Mouse (Mus musculus) lung, embryonic 15.5 days (tissue): Measurements from ENCODE around the gene Icam2. TPM values are rescaled to one million over a fixed set of nuclear protein-coding genes. Genes with fewer than 3 reads are reported as not detected.
A peak's percentile ranks its signal among the peaks of the same experiment; 100 is the strongest.

Source experiments
- ATAC-seq: fragments of 200-750 bp; cut with Nextera tagmentation; 2 replicates; pipeline ENCODE4 v1.8.0; 2017; ENCODE audit warnings: moderate number of reproducible peaks, borderline replicate concordance; ENCODE audit not compliant: low FRiP score, low TSS enrichment; ENCODE audit errors: extremely low read depth
- H3K27ac ChIP-seq: fragments of 300-500 bp; sonication (generic); 2 replicates; pipeline ENCODE4 v1.5.1; 2015; ENCODE audit warnings: moderate library complexity, mild to moderate bottlenecking, inconsistent platforms
- H3K27me3 ChIP-seq: fragments of 300-500 bp; sonication (generic); 2 replicates; pipeline ENCODE4 v1.6.1; 2015; ENCODE audit warnings: inconsistent platforms
- H3K36me3 ChIP-seq: fragments of 300-500 bp; sonication (generic); 2 replicates; pipeline ENCODE4 v1.6.1; 2015; ENCODE audit warnings: inconsistent platforms
- H3K4me1 ChIP-seq: fragments of 300-500 bp; sonication (generic); 2 replicates; pipeline ENCODE4 v1.6.1; 2015; ENCODE audit warnings: inconsistent platforms
- H3K4me2 ChIP-seq: fragments of 300-500 bp; sonication (generic); 2 replicates; pipeline ENCODE4 v1.6.1; 2015; ENCODE audit warnings: inconsistent platforms, mild to moderate bottlenecking, moderate library complexity
- H3K4me3 ChIP-seq: fragments of 300-500 bp; sonication (generic); 2 replicates; pipeline ENCODE4 v1.5.1; 2015; ENCODE audit warnings: mild to moderate bottlenecking, inconsistent platforms
- H3K9ac ChIP-seq: fragments of 300-500 bp; sonication (generic); 2 replicates; pipeline ENCODE4 v1.6.1; 2015; ENCODE audit warnings: inconsistent platforms
- H3K9me3 ChIP-seq: fragments of 300-500 bp; sonication (generic); 2 replicates; pipeline ENCODE4 v1.6.1; 2016; ENCODE audit warnings: inconsistent platforms
- WGBS: fragments of 180-500 bp; shearing (Covaris S2); methylation state at CpG from one replicate; pipeline ENCODE4 v1.1.7; 2015; 5-methylcytosine and 5-hydroxymethylcytosine counted together
- polyA plus RNA-seq: library from polyadenylated mRNA; unstranded; fragments of >200 nt; fragmentation: Nextera tagmentation; extraction: Ambion mirVana; gene quantifications from 2 replicates; pipeline ENCODE4 v1.2.1, GENCODE M21; 2015

The Icam2 gene
- polyA plus RNA-seq, 1 experiment from 2014 or later: 99.2 TPM

- Histone ChIP-seq H3K36me3 (no peaks in the 10 kb centered on the region), H3K9ac (no peak overlapping the region), H3K9me3 (no peaks in the 10 kb centered on the region), H3K4me2 (no peak overlapping the region), H3K4me1 (peaks cover 22% of the 10 kb centered on the region; the same call in 1 of the 2 replicates), H3K27me3 (no peaks in the 10 kb centered on the region), H3K4me3 (no peak overlapping the region), H3K27ac (peak overlapping the region; percentile 45)
- WGBS: 9% methylated on average over 3 of the region's 3 CpGs
- no peak for ATAC-seq
Observed at GRCm38 (mm10) chr11:106389611-106390010, 1.7 kb upstream of the Icam2 start.

- Histone ChIP-seq H3K27ac (no peak overlapping the region), H3K9ac (no peak overlapping the region), H3K9me3 (no peaks in the 10 kb centered on the region), H3K36me3 (no peaks in the 10 kb centered on the region), H3K4me2 (no peak overlapping the region), H3K27me3 (no peaks in the 10 kb centered on the region), H3K4me3 (no peak overlapping the region), H3K4me1 (peaks cover 22% of the 10 kb centered on the region; the same call in 1 of the 2 replicates)
- WGBS: 62% methylated on average over 6 of the region's 6 CpGs
- no peak for ATAC-seq
Observed at GRCm38 (mm10) chr11:106387020-106387419, 855 bp downstream of the Icam2 start.

- Histone ChIP-seq H3K27me3 (no peaks in the 10 kb centered on the region), H3K9ac (no peak overlapping the region), H3K4me1 (peaks cover 22% of the 10 kb centered on the region; the same call in 1 of the 2 replicates), H3K4me2 (no peak overlapping the region), H3K9me3 (no peaks in the 10 kb centered on the region), H3K27ac (no peak overlapping the region), H3K4me3 (no peak overlapping the region), H3K36me3 (no peaks in the 10 kb centered on the region)
- WGBS: 86% methylated on average over 3 of the region's 3 CpGs
- no peak for ATAC-seq
Observed at GRCm38 (mm10) chr11:106386409-106386808, 1.5 kb downstream of the Icam2 start.

- H3K4me2 ChIP-seq: no peak overlapping the region
- ATAC-seq: no peak
- H3K9me3 ChIP-seq: no peaks in the 10 kb centered on the region
- no peaks in the 10 kb centered on the region for H3K27me3 ChIP-seq
- no peaks in the 10 kb centered on the region for H3K36me3 ChIP-seq
- no peak overlapping the region for H3K9ac ChIP-seq
- H3K4me1 ChIP-seq: 0 out of 2 replicates have a peak, but pooled peaks cover 3% of the 10 kb centered on the region
- WGBS: 68% methylated on average over 6 of the region's 6 CpGs
- H3K27ac ChIP-seq: peak overlapping the region; percentile 92
- no peak overlapping the region for H3K4me3 ChIP-seq
Observed at GRCm38 (mm10) chr11:106383051-106383790, 4.7 kb downstream of the Icam2 start.

GRCm38 (mm10) chr11:106382424-106382823 is 5.5 kb downstream of the Icam2 start:
- H3K27me3 ChIP-seq: no peaks in the 10 kb centered on the region
- ATAC-seq: peak; percentile 62

GRCm38 (mm10) chr11:106381883-106382282 is 6.0 kb downstream of the Icam2 start:
- no peaks in the 10 kb centered on the region for H3K4me1 ChIP-seq
- H3K4me2 ChIP-seq: peak overlapping the region; percentile 30
- no peaks in the 10 kb centered on the region for H3K36me3 ChIP-seq
- peak overlapping the region; percentile 92 for H3K27ac ChIP-seq
- H3K9me3 ChIP-seq: no peaks in the 10 kb centered on the region
- H3K9ac ChIP-seq: peak overlapping the region; percentile 23; the same call in 1 of the 2 replicates
- no peak for ATAC-seq
- H3K4me3 ChIP-seq: peak overlapping the region; percentile 40
- H3K27me3 ChIP-seq: no peaks in the 10 kb centered on the region
- WGBS: 67% methylated on average over 7 of the region's 7 CpGs

More at GRCm38 (mm10) chr11:106382424-106382823, 5.5 kb downstream of the Icam2 start:
- WGBS: 49% methylated on average over 5 of the region's 5 CpGs
- Histone ChIP-seq H3K9ac (no peak overlapping the region), H3K36me3 (no peaks in the 10 kb centered on the region), H3K4me1 (0 out of 2 replicates have a peak, but pooled peaks cover 2% of the 10 kb centered on the region), H3K27ac (peak overlapping the region; percentile 92), H3K4me3 (peak overlapping the region; percentile 40), H3K4me2 (no peak overlapping the region), H3K9me3 (no peaks in the 10 kb centered on the region)

- peak overlapping the region; percentile 40 for H3K4me3 ChIP-seq
- H3K4me2 ChIP-seq: peak overlapping the region; percentile 30
- no peaks in the 10 kb centered on the region for H3K27me3 ChIP-seq
- H3K36me3 ChIP-seq: no peaks in the 10 kb centered on the region
- H3K9me3 ChIP-seq: no peaks in the 10 kb centered on the region
- no peak for ATAC-seq
- H3K27ac ChIP-seq: no peak overlapping the region
- H3K4me1 ChIP-seq: no peaks in the 10 kb centered on the region
- no peak overlapping the region for H3K9ac ChIP-seq
- 77% methylated on average over 11 of the region's 11 CpGs for WGBS
Observed at GRCm38 (mm10) chr11:106381011-106381410, 6.9 kb downstream of the Icam2 start.

GRCm38 (mm10) chr11:106374979-106375378 is 12.9 kb downstream of the Icam2 start:
- Histone ChIP-seq H3K36me3 (no peaks in the 10 kb centered on the region), H3K9ac (no peak overlapping the region), H3K4me3 (no peak overlapping the region), H3K9me3 (no peaks in the 10 kb centered on the region), H3K4me1 (peaks cover 17% of the 10 kb centered on the region), H3K4me2 (no peak overlapping the region), H3K27ac (0 out of 2 replicates have a peak overlapping the region, but pooled peaks have one; percentile 77), H3K27me3 (no peaks in the 10 kb centered on the region)
- ATAC-seq: 0 out of 2 replicates have a peak, but pooled peaks have one; percentile 16
- 67% methylated on average over 5 of the region's 5 CpGs for WGBS

- Histone ChIP-seq H3K4me2 (no peak overlapping the region), H3K27ac (peak overlapping the region; percentile 77), H3K27me3 (no peaks in the 10 kb centered on the region), H3K4me3 (no peak overlapping the region), H3K36me3 (no peaks in the 10 kb centered on the region), H3K9me3 (no peaks in the 10 kb centered on the region), H3K4me1 (peaks cover 17% of the 10 kb centered on the region), H3K9ac (no peak overlapping the region)
- peak; percentile 65; the same call in 1 of the 2 replicates for ATAC-seq
- 26% methylated on average over 9 of the region's 9 CpGs for WGBS
Observed at GRCm38 (mm10) chr11:106374559-106374958, 13.3 kb downstream of the Icam2 start.

- Histone ChIP-seq H3K9ac (no peak overlapping the region), H3K27me3 (no peaks in the 10 kb centered on the region), H3K4me1 (peaks cover 17% of the 10 kb centered on the region), H3K36me3 (no peaks in the 10 kb centered on the region), H3K4me2 (no peak overlapping the region), H3K9me3 (no peaks in the 10 kb centered on the region), H3K27ac (peak overlapping the region; percentile 77), H3K4me3 (no peak overlapping the region)
- WGBS: 17% methylated on average over 11 of the region's 11 CpGs
- ATAC-seq: 0 out of 2 replicates have a peak, but pooled peaks have one; percentile 32
Observed at GRCm38 (mm10) chr11:106373998-106374397, 13.9 kb downstream of the Icam2 start.

- no peak overlapping the region for H3K27ac ChIP-seq
- H3K36me3 ChIP-seq: no peaks in the 10 kb centered on the region
- 8% methylated on average over 3 of the region's 3 CpGs for WGBS
- H3K9me3 ChIP-seq: no peaks in the 10 kb centered on the region
- peaks cover 24% of the 10 kb centered on the region for H3K4me1 ChIP-seq
- ATAC-seq: 0 out of 2 replicates have a peak, but pooled peaks have one; percentile 36
- H3K4me3 ChIP-seq: no peak overlapping the region
- H3K4me2 ChIP-seq: no peak overlapping the region
- H3K9ac ChIP-seq: no peak overlapping the region
- H3K27me3 ChIP-seq: no peaks in the 10 kb centered on the region
Observed at GRCm38 (mm10) chr11:106366316-106366715, 21.6 kb downstream of the Icam2 start.

GRCm38 (mm10) chr11:106365366-106365765 is 22.5 kb downstream of the Icam2 start, which contains the start of gene Prr29:
TSS of gene Prr29 (plus strand) at chr11:106365472.
- H3K4me1 ChIP-seq: peaks cover 24% of the 10 kb centered on the region
- 0 out of 2 replicates have a peak, but pooled peaks have one; percentile 29 for ATAC-seq
- no peaks in the 10 kb centered on the region for H3K27me3 ChIP-seq
- WGBS: 30% methylated on average over 10 of the region's 10 CpGs
- H3K9ac ChIP-seq: no peak within 1 kb of the TSS
- no peak within 1 kb of the TSS for H3K27ac ChIP-seq
- H3K36me3 ChIP-seq: no peaks in the 10 kb centered on the region
- H3K4me3 ChIP-seq: no peak within 1 kb of the TSS
- H3K9me3 ChIP-seq: no peaks in the 10 kb centered on the region
- peak within 1 kb of the TSS; percentile 21 for H3K4me2 ChIP-seq
